Mouse (Mus musculus) cerebellum, adult 2 months (tissue): ENCODE measurements at regions not wholly inside any gene's neighbourhood (a gene's known extent, or its start where the extent isn't known, plus 50 kb on each side); places are given as distances from the start of the nearest gene placed in this dataset.

Source experiments
- DNase-seq, 2 experiments: peaks; one replicate each; pipeline ENCODE4 v3.0.0; 2021
- H3K27ac ChIP-seq: fragments of 200-500 bp; 2 replicates; pipeline ENCODE4 v1.5.1; 2012; ENCODE audit warnings: low read length, control low read depth, inconsistent platforms; ENCODE audit not compliant: insufficient read depth
- H3K27me3 ChIP-seq: fragments of 200-500 bp; 2 replicates; pipeline ENCODE4 v1.6.1; 2012; ENCODE audit warnings: inconsistent platforms, mild to moderate bottlenecking, low read length, moderate library complexity; ENCODE audit not compliant: control insufficient read depth, insufficient read depth
- H3K4me1 ChIP-seq: fragments of 200-500 bp; 2 replicates; pipeline ENCODE4 v1.6.1; 2011; ENCODE audit warnings: low read length; ENCODE audit not compliant: control insufficient read depth, insufficient read depth
- H3K4me3 ChIP-seq: fragments of 200-500 bp; replicated peaks from 2 replicates; pipeline ENCODE3; 2011; ENCODE audit warnings: mild to moderate bottlenecking, low read depth, low read length, control low read depth; ENCODE audit not compliant: insufficient read depth
- CTCF ChIP-seq: fragments of 200-500 bp; IDR thresholded peaks from 2 replicates; pipeline ENCODE4 v1.5.1; 2011; ENCODE audit warnings: low read depth, mild to moderate bottlenecking, control low read depth, low read length, moderate library complexity, borderline replicate concordance; ENCODE audit not compliant: insufficient read depth
- POLR2A ChIP-seq: fragments of 200-500 bp; IDR thresholded peaks from 2 replicates; pipeline ENCODE4 v1.6.1; 2011; ENCODE audit warnings: low read length, control low read depth, borderline replicate concordance; ENCODE audit not compliant: insufficient read depth
- WGBS: fragments of 180-500 bp; shearing (Covaris S2); methylation state at CpG from one replicate; pipeline ENCODE4 v1.1.7; 2018; 5-methylcytosine and 5-hydroxymethylcytosine counted together

DNA sequence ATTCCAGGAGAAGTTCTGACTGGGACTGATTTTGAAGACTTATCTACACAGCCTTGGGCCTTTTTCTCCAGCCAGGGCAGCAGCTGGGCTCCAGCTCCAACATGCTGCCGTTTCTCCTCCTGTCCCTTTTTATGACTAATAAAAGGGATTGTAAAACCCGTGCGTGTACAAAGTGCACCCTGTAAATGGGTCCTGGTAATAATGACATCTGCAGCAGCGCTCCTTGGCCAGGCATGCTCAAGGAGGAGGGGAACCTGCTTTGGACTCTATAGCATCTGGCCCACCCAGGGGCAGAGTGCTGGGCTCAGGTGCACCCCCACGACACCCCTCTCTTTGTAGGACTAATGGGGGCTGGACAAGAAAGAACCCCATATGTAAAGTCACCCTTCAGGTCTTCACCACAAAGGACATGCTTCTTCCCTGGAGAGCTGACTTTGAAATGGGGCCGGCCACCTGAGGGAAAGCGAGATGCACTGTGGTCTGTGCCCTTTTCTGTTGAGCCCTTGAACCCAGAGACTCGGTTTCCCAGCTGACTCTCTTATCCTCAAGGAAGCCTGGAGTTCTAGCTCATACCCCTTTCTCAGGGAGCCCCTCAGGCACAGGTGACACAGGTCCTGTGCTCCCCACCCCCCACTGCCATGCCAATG, 61.4 kb downstream of the Mrpl23 start:
- no peaks in the 10 kb centered on the region for H3K4me1 ChIP-seq
- H3K27me3 ChIP-seq, result no peaks in the 10 kb centered on the region
- TF ChIP-seq CTCF (no peak), POLR2A (no peak)
- no peak for DNase-seq
- WGBS, result 84% methylated on average over 8 of the region's 8 CpGs
- no peak overlapping the region for H3K27ac ChIP-seq
- H3K4me3 ChIP-seq, result no peak overlapping the region

DNA sequence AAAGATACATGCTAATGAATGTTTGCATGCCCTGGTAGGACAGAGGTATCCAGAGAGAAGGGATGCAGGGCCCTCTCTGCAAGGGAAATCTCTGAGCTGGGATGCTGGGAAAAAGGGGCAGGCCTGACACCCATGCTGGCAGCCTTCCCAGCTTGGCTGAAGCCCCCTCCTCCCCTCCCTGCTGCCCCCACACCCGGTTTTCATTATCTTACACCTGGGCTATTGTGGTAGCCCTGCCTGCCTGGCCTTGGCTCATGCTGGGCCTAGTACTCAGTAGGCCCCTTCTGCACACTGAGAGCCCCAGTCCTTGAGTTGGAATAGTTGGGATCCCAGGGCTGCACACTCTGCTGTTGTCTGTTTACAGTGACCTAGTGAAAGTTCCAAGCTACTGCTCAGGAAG, 62.9 kb downstream of the Mrpl23 start:
- Histone ChIP-seq H3K27me3 (no peaks in the 10 kb centered on the region), H3K4me1 (no peaks in the 10 kb centered on the region), H3K27ac (no peak overlapping the region), H3K4me3 (no peak overlapping the region)
- DNase-seq, result no peak
- WGBS, result 24% methylated on average over 1 of the region's 1 CpGs
- no peak for TF ChIP-seq POLR2A
- no peak for TF ChIP-seq CTCF

DNA sequence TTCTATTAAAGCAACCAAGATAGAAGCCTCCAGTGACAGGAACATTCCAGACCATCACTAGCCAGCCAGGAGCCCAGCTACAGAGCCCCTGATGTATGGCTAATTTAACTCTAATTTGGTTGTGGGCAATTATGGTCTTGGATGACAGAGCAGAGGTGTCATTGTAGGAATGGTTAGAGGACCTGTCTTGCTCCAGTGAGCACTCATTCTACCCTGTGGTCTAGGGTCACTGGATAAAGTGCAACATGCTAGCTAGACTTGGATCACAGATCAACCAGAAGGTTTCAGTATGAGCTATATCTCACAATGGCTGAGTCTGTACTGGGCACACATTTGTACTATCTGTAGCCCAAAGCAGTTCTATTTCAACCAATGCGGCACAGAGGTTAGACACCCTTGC, 63.7 kb downstream of the Mrpl23 start:
- no peak for DNase-seq
- no peak for TF ChIP-seq POLR2A
- no peak for TF ChIP-seq CTCF
- H3K27me3 ChIP-seq, result no peaks in the 10 kb centered on the region
- no peaks in the 10 kb centered on the region for H3K4me1 ChIP-seq
- no peak overlapping the region for H3K27ac ChIP-seq
- WGBS, result 94% methylated on average over 1 of the region's 1 CpGs
- H3K4me3 ChIP-seq, result no peak overlapping the region

DNA sequence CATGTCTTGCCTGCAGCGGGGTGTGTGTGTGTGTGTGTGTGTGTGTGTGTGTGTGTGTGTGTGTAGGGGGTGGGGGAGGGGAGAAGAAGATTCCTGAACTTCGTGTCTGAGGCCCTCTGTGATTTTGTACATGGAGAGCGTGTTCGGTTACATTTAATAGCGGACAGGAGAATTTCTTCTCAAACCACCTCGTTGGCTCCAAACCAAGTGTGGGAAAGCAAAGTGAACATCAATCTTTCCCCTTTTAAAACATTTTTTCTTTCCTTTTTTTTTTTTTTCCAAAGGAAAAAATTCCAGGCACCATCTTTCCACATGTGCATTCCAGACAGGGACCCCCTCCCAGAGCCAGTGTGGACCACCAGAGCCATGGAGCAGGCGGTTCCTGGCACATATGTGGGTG, 65.5 kb downstream of the Mrpl23 start:
- H3K27me3 ChIP-seq, result no peaks in the 10 kb centered on the region
- no peak overlapping the region for H3K27ac ChIP-seq
- 86% methylated on average over 7 of the region's 7 CpGs for WGBS
- H3K4me3 ChIP-seq, result no peak overlapping the region
- H3K4me1 ChIP-seq, result no peaks in the 10 kb centered on the region
- no peak for DNase-seq
- TF ChIP-seq POLR2A (no peak), CTCF (no peak)

DNA sequence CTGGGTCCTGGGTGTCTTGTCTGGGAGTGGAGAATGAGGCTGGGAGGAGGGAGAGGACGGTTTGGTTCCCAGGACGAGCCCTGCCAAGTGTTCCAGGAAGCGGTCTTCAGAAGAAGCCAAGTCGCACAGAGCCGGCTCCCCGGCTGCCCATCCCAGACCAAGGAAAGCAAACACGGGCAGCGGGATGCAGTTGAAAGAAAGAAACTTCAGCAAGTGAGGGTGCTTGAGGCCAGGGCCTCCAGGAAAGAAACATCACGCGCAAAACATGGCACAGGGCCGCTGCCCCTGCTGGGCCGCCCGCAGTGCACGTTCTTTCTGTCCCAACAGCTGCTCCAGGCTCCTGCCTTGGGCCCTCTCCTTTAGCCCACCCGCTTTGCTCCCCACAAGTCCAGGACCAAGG, 66.7 kb downstream of the Igf2 start:
- H3K4me1 ChIP-seq, result no peaks in the 10 kb centered on the region
- WGBS, result 47% methylated on average over 15 of the region's 15 CpGs
- H3K4me3 ChIP-seq, result no peak overlapping the region
- no peak overlapping the region for H3K27ac ChIP-seq
- TF ChIP-seq POLR2A, result no peak
- no peak for TF ChIP-seq CTCF
- DNase-seq, result peak in 1 of 2 experiments; percentile 15
- H3K27me3 ChIP-seq, result no peaks in the 10 kb centered on the region

DNA sequence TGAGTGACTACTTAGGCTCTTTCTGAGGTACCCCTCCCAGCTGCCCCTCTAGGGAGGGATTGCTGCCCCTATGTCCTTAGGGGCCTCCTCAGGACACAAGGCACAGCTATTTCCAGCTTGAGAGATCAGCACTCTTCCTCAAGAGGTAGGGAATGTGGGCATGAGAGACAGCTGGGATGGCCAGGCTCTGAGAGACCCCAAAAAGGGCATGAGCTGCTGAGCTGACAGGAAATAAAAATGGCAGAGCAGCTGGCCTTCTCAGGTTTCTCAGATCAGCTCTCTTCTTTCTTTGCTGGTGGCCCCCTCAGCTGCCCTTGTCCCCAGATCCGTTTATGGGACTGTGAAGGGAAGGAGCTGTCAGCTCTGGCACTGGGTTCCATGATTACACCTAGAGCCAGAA, 66.2 kb downstream of the Igf2 start:
- H3K27ac ChIP-seq, result no peak overlapping the region
- H3K4me1 ChIP-seq, result no peaks in the 10 kb centered on the region
- H3K4me3 ChIP-seq, result no peak overlapping the region
- TF ChIP-seq CTCF, result no peak
- TF ChIP-seq POLR2A, result no peak
- WGBS, result 42% methylated on average over 1 of the region's 1 CpGs
- H3K27me3 ChIP-seq, result no peaks in the 10 kb centered on the region
- no peak for DNase-seq
